Mouse (Mus musculus) ES-Bruce4 (cell line): ENCODE measurements around the gene Sh3d21.

Source experiments
- CTCF ChIP-seq: IDR thresholded peaks from one replicate; pipeline ENCODE4 v1.8.1; 2011; ENCODE audit warnings: low read depth, low read length
- POLR2A ChIP-seq: IDR thresholded peaks from one replicate; pipeline ENCODE4 v1.8.1; 2011; ENCODE audit warnings: low read length; ENCODE audit not compliant: insufficient read depth

DNA sequence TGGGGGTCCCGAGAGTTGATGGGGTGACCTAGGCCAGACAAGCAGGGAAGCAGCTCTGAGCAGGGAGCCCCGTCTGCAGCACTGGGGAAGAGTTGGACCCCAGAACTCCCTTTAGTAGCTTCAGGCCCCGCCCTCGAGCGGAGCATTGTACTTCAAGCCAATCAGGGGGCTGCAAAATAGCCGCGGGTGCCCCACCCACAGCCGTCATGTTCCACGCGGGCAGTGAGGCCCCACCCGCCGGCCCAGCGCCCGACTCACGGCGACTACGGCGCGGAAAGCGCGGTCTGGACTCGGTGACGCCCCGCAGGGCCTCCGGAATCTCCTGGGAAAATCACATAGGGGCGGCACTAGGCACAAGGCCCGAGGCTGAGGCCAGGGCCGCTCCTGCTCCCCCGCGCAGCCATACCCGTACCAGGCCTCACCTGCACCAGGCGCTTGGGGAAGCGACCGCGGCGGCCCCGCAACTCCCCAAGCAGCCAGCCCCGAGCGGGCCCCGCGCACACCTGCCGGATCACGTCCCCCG, 686 bp downstream of the Sh3d21 start:
- no peak for TF ChIP-seq CTCF
- TF ChIP-seq POLR2A: no peak
